Mouse (Mus musculus) granulocyte monocyte progenitor cell, adult 5-6 weeks (primary cell): ENCODE measurements at regions not wholly inside any gene's neighbourhood (a gene's known extent, or its start where the extent isn't known, plus 50 kb on each side); places are given as distances from the start of the nearest gene placed in this dataset.

Experiments used
- ATAC-seq: replicated peaks from 2 replicates; pipeline ENCODE4 v1.8.0; 2016; ENCODE audit warnings: mild to moderate bottlenecking, moderate TSS enrichment, inconsistent platforms; ENCODE audit not compliant: poor library complexity, severe bottlenecking

DNA sequence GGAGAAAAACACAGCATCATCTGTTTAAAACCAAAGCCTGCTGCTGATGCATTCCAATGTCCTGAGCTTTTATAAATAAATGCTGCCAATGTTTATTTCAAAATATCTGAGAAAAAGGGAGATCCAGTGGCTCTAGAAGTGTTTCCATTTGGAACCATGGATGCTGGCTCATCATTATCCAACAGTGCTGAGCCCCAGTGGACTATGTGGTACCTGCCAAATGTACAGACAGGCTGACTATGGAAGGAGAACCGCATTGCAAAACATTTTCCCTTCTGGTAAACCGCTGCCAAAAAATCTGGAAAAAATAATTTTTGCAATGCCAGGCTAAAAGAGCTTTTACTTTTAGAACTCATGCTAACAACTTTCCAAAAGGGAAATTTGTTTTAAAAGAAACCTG lies 696.6 kb upstream of the Tbl1xr1 start:
- no peak for ATAC-seq

DNA sequence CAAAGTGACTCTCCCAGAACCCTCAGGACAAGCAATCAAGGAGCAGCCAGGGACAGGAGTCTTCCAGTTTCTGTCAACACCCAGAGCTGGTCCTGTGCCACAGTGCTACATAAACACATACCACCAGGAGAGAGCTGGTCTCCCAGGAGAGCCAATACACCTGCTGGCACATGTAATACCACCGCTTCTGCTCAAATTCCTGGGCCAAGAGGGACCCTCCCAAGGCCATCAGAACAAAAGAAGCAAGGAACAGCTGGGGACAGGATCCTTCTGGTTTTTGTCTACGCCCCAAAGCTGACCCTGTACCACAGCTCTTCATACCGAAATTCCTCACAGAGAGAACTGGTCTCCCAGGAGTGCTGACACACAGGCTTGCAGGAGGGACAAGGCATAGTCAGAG lies 695.4 kb upstream of the Tbl1xr1 start:
- ATAC-seq, result no peak

DNA sequence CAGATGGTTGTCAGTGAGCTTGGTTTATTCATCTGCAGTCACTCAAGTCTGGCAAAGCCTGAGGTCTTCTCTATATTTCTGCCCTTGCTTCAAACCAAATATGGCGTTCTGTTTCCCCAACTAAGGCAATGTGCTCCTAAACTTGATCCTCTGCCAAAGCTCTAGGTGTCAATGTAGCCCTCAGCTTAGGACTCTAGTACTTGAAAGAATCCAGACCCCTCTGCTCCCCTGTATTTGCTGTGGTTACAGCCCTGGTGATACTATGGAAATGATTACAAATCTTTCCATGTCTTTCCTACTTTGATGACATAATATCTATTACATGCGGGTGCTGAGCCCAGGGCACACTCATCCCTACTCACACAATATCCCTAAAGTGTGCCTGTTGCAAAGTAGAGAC lies 672.9 kb upstream of the Tbl1xr1 start:
- no peak for ATAC-seq

DNA sequence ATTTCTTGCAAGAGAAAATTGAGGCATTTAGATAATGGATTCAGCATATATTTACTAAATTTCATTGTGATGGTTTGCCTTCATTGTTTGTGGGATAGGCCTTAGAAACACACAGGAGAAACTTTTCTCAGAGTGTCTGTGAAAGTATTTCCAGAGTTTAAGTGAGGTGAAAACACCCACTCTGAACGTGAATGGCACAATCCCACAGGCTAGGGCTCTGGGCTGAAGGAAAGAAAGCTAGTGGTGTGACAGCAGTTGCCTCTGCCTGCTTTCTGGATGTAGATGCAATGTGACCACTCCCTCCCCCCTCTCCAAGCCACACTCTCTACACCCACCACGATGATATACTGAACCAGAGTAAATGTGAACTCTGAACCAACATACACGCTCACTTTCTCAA lies 672.4 kb upstream of the Tbl1xr1 start:
- ATAC-seq, result no peak

DNA sequence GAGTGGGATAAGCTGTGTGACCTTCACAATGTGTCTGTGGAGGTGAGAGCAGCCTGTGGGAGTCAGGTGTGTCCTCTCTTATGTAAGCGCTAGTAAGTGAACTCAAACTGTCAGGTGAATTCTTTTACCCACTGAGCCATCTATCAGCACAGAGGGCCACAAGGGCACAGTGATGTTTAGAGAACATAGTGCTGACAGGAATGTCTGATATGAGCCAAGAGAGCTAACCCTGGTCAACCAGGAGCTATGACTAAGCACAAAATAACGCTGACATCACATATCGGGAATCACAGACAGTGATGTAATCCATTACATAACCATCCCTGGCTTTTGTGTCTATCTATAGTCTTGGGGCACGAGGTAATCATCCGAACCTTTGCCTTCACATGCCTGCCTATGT lies 669.4 kb upstream of the Tbl1xr1 start:
- no peak for ATAC-seq

DNA sequence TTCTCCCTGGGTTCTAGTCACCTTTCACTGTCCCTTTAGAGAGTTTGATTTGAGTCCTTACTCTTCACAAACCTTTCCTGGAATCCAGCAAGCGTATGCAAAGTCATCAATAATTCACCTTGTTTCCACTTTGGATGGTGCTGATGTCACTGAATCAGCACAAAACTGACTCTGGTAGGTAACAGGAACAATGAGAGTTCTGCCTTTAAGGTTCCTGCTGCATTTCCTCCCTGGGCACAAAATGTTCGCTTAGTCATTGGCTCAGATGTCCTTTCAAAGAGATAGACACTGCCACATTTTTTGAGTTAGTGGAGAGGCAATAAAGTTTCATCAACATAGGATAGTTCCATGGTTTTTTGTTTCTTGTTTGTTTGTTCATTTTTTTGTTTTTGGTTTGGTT lies 664.4 kb upstream of the Tbl1xr1 start:
- ATAC-seq, result no peak

DNA sequence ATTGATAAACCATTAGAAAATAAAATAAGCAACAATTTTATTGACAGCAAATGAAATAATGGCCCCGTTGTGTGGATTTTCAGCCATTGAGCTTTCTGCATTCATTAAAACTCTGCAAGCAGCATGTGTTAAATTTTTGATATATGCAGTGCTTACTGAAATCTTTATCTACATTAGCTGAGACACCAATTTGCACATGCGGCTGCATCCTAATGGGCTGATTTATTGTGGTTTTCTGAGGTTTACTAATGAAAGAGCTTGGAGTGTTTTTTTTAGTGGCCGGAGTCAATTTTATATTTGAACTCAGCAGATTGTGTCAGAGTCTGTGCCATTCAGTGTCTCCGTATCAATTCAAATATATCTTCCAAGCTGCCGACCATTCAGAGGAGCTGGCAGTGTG lies 653.3 kb upstream of the Tbl1xr1 start:
- no peak for ATAC-seq

DNA sequence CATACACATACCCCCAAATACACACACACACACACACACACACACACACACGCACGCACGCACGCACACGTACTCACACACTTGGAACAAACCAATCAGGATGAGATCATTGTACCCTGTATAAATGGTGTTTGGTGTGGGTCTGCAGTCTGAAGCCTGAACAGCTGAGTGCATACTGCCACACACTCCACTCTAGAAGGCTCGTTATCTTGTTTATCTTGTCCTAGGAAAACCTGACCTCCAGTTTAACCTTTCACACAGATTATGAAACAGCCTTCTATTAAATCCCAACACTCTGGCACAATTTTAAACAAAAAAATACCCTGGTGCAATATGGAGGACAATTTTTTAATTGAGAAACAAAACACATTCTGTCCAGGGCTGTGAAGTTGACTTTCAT lies 649.9 kb upstream of the Tbl1xr1 start:
- no peak for ATAC-seq

DNA sequence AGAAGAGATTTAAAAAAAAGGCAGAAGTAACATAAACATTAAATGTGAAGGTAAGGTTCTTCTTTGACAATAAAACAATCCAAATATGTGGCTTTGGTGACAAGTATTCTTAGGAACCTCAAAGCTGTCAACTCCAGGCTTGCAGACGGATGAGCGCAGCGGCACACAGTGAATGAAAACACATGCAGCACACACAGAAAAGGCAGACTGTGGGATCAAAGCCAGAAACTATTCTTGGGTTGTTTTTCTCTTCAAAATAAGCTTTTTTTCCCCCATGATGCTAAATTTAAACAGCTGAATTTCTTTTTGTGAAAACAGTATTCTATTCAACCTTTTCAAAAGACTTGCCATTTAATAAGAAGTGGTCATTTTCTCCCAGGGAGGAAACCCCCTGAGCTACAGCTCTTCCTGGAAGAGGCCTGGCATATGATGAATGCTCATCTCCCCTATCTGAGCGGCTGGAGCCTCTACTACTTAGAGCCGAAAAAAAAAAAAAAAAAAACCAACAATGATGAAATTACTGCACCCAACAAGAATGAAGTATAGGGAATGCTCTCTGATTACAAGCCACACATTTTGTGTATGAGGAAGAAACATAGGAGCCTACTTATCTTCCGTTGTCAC lies 648.9 kb upstream of the Tbl1xr1 start:
- ATAC-seq, result no peak

DNA sequence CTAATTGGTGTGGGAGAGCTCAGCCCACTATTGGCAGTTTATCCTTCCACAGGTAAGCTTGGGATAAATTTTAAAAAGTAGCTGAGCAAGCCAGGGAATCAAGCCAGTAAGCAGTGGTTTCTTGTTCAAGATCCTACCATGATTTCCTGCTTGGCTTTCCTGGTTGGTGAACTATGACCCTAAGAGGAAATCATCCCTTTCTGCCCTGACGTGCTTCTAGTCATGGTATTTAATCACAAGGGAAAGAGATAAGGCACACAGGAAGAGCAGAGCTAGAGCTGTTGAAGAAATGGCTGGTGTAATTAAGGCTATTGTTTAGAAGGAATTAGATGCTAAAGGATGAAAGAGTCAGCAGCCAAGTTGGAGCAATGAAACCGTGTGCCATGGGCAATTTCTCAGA lies 648.3 kb upstream of the Tbl1xr1 start:
- no peak for ATAC-seq

DNA sequence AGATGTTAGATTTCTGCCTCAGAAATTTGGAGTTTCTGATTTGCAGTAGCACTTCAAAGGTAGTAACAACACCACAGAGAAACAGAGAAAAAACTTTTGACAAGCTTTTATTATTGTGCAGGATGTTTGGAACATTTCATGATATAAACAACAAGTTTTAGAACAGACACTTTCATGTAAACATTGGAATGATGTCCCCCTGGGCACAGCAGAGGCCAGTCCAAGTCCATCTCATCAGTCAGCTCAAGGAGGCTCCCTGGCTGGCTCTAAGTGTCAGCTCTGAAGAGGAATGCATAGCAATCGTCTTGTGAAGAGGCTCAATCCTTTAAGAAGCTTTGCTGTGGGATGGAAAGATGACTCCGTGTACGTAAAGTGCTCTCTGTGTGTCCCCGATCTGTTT lies 612.2 kb upstream of the Tbl1xr1 start:
- ATAC-seq, result no peak

DNA sequence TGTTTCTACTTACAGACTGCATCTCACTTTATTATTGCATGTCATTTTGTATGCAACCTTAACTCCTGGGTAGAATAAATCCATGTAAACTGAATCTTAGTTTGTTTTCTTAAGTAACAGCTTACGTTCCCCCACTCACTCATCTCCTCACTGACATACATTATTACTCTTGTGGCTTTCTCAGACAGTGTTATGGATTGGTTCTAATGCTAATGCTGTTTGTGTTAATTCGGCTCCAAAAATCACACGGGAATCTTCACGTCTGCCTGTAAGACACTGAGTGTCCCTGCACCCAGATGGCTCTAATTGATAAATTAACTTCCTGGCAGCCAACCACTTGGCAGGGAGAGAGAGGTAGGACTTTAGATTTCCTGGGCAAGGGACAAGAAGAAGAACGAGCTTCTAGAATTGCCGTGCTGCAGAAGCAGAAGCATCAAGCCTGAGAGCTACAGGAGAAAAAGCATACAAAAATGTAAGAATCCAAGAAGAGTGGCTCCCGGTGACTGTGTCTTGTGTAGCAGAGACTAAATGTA lies 610.3 kb upstream of the Tbl1xr1 start:
- no peak for ATAC-seq

DNA sequence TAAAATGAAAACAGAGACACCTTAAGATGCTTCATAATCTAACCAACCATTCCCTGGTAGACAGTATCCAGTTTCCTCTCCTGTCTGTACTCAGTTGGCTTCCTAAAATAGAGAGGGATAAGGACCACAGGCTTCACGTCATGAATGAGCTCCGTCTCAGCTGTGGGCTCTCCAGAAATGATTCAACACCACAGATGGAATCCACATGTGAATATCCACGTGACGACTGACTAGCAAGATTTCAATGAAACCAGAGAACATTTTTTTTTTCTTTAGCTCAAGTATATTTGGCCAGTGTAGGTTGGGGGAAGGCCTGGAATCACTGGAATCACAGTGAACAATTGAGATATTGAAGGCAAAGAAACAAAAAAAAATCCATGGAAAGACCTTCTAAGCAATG lies 599.1 kb upstream of the Tbl1xr1 start:
- ATAC-seq, result no peak

DNA sequence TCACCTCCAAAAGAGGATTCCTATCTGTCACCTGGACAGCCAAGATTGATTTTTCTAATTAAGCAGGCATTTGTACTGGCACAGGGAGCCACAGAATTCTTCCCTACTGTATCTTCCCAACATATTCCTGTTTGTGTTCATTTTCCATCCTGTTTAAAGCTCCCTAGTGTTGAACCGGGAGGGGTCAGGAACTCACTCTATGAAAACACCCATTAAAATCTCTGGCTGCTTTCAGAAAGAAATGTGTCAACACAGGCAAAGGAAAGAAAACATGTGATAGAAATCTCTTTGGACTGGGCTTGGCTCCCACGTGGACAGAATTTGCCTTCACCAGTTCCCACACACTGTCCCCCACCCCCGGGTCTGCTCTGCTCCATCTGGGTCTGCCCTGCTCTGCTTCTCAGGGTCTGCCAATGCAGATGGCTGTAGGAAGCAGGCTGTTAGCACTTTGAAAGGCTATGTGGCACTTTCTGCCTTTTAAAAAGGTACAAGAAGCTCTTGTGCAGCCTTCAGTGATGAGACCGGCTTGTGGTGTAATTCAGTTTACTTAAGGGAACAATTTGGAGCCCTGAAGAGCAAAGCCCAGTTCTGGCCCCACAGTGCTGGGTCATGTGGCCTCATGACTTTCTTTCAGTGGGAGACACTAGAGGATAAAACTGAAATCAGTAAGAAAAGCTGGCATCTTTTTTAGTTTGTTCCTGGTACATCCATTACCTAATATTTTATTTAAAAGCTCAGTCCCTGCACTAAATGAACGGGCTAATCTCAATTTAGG lies 597.2 kb upstream of the Tbl1xr1 start:
- no peak for ATAC-seq

DNA sequence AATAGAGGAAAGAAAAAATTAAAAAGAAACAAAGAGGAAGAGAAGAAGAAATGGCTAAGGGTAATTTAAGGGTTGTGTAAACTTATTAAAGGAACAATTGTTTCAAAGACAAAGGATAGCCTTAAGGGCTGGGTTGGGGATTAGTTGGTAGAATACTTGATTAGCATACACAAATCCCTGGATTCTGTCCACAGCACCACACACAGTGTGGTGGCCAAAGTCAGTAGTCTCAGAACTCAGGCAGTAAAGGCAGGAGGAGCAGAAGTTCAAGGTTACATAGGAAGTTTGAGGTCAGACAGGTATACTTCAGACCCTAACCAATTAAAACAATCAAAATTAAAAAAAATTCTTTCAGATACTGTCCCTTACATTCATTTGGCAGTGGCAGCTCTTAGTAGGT lies 596.6 kb upstream of the Tbl1xr1 start:
- no peak for ATAC-seq

DNA sequence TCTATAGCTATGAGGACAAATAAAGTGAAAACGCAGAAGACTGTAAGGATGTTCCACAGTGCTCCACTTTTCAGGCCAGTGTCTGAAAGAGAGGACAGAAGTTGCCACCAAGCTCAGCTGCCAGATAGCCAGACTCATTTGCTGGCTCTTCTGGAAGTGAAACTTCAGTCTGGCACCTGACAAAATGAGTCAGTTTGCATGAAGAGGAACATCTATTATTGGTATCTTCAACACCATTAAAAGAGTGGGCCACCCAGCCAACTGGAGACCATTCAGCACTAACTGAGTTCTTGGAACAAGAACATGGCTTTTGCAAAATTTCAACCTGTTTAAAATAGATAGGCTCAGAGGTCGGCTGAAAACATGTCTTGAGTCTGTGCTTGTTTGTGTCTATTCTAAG lies 592.4 kb upstream of the Tbl1xr1 start:
- peak; percentile 71 for ATAC-seq

DNA sequence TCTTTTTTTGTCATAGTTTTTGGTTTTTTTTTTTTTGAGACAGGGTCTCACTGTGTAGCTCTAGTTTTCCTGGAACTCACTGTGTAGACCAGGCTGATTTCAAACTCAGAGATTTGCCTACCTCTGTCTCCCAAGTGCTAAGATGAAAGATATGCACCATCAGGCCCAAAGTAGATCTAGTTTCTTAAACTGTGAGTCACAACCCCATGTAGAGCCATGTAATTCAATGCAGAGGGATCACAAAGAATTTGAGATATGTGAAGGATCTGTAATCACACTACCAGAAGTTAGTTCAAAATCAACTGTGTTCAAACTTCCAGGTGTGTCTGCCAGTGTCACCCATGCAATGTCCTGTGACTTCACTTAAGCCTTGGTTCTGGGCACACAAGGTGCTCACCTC lies 591.0 kb upstream of the Tbl1xr1 start:
- ATAC-seq, result no peak

DNA sequence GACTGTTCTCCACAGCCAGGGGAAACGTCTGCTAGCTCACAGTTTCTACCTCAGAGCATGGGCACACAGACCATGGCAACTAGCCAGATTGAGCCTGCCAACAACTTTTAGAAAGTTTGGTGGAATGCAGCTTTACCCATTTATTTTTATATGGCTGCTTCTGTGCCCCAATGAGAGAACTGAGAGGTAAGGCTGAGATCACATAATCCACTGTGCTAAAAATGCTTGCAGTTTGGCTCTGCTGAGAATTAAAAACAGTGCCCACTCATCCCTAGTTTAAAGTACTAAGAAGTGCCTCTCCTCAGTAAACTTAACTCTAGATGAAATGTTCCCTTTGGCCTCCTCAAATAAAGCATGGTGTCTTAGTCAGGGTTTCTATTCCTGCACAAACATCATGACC lies 586.9 kb upstream of the Tbl1xr1 start:
- no peak for ATAC-seq

DNA sequence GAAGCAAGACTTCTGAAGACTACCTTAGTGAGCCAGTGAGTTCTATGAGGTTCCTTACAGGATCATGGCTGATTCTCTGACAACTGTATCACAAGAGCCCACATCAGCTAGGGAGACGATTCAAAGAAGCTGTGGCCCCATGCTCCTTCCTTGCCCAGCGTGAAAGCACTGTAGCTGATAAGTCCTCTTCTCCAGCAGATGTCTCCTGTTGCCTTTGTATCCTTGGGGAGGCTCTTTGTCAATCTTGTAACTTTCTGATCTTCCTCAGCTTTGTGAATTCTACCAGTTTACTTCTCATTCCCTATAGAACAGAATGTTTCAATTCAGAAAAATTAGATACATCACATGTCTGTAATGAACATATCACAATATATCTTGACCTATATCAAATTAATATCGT lies 584.0 kb upstream of the Tbl1xr1 start:
- ATAC-seq, result no peak

DNA sequence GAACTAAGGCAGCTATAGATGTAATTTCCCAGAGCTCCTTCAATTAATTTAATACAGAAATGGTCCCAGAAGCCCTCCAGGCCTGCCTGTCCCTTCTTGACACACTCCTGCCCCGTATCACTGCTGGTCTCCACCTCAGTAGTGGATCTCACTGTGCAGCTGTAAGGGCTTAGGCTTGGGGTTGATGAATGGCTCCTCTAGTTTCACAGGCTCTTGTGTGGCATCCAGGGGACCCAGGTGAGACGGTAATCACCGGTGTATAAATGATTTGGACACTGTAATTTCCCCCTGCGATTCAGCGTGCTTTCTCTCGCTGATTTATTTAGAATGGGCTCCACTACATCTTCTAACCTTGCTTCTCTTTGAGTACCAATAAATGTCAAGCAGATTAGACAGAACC lies 583.1 kb upstream of the Tbl1xr1 start:
- ATAC-seq, result no peak

DNA sequence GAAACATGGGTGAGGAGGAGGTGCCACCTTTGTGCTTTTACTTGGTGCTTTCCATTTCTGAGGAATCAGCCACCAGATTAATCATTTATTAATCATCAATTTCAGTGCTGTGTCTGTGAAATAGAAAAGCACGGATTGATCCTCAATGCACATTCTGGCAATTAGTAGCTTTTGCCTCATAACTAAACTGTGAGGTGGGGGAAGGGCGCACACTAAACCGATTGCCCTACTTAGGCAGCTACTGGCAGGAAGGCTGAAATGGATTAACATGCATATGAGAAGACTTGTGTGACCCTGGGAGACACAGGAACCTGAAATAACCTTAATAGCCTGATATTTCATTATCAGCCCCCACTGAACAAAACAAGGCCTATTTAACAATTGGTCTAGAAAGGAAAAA lies 581.5 kb upstream of the Tbl1xr1 start:
- no peak for ATAC-seq

DNA sequence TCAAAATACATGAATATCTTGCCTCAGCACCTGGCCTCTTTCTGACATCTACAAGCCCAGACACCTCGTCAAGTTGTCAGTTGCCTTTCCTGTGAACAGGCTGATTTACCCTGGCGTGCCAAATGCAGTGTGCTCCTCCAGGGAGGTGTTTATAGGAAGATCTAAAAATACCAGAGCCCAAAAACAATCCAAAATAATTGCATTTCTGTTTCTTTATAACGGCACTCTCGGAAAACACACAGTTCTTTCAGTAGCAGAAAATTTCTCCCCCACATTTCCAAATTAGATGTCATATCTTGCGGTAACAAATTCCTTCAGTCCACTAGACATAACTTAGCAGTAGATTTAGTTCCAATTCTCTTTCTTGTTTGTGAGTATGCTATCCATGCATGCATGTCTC lies 580.8 kb upstream of the Tbl1xr1 start:
- ATAC-seq, result no peak
